Mouse (Mus musculus) heart, adult 11 months (tissue): Measurements from ENCODE around the gene Gm49342.

Experiments
- DNase-seq: peaks from one replicate; pipeline ENCODE4 v3.0.0; 2022

Gm49342 gene

GRCm38 (mm10) chr14:50987668-50988067 lies 43.4 kb downstream of the Gm49342 start:
- DNase-seq: peak; percentile 97

DNA sequence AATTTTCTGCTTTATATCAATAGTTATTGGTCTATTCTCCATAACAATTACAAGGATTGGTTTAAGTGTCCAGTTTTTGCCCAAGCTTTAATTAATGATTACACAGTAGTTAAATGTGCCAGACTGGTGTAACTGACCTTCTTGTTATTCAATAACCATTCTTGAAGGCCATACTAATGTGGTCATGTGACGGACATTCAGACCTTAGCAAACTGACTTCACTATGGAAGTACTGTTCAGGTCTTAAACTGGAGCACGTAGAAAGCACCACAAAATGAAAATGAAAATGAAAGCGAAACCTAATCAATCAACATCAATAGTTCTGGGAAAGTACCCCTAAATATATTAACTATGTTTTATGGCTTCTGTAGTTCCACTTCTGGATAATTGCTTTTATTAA lies 46.7 kb downstream of the Gm49342 start:
- peak; percentile 12 for DNase-seq

GRCm38 (mm10) chr14:50997088-50997487 lies 52.8 kb downstream of the Gm49342 start:
- peak; percentile 92 for DNase-seq

GRCm38 (mm10) chr14:50997999-50998666 lies 53.8 kb downstream of the Gm49342 start:
- peak; percentile 96 for DNase-seq

DNA sequence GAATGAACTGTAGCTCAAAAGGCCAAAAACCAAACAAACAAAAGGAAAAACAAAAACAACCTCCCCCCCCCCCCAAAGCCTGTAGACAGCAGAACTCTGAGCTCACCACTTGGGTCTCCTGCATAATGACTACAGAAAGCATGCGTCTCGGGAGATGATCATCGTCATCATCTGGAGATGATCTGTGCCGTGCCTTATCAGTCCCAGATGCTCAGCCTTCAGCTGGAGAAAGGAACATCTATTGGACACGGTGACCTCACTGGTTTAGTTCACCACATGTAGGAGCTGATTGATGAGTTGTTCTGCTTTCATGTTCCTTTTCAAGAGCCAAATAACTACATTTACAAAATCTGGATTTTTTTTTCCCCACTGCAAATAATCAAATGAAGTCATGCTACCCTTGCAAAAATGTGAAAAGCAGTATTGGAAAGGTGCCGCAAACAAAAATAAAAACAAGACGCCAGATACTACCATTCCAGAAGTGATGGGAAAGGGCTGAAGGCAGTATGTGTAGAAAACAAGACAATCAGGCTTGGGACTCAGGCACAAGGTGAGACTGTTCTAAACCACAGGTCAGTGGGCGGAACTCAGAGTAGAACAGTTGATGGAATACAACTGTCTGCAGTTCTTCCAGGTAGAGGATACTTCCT lies 63.0 kb downstream of the Gm49342 start, which contains the start of gene Rnase10:
Gene Rnase10, plus strand, starts transcription at position 600 of the 650 bp plus-strand sequence.
- no peak for DNase-seq

DNA sequence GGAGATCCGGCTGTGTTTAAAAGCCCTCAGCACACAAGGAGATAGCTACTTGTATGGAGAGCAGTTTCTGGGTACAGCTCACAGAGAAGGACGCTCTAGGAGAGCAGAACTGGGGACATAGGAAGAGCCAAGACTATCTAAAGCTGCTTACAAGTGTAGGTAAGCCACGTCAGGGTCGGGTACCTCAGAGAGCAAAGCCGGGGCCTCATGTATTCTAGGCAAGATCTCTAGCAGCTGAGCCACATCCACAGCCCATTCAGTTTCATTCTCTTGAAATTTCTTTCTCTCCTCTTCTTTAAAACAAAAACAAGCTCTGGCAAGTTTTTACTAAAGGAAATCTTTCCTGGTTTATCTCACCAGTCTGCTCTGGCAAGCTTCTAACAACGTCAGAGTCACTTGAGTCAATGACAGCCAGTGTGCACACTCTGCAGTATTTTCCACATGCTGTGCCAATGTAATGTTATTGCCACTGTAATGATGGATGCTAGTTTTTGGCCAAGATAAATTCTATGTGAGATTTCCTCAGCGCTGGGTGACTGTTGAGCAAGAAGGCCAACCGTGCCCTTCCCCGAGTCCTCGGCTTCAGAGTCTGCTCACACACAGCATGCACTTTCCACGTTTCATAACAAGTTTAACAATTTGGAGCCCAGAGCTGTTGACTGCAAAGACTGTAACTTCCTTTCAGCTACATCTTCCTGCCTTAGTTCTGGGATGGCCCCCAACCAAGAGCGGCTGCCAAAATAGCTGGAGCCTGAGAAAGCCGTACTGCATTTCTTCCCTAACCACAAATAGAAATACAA lies 63.8 kb downstream of the Gm49342 start:
- DNase-seq: peak; percentile 99

DNA sequence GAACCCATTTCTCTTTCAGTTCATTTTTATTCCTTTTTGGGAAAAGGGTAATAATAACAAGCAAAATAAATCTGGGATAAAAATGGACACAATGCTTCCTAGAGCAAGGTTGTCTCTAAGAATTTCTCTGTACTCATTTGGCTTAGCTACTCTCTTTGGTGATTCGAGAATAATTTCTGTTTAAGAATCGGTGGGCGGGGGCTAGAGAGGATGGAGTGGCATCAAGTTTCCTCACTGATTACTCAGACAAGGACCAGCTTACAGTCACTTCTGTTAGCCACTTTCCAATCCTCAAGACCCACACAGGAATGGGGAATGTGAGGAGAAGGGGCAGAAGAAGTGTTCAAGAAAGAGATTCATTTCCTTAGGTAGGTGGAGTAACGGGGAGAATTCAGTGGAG lies 64.5 kb downstream of the Gm49342 start:
- DNase-seq: no peak

DNA sequence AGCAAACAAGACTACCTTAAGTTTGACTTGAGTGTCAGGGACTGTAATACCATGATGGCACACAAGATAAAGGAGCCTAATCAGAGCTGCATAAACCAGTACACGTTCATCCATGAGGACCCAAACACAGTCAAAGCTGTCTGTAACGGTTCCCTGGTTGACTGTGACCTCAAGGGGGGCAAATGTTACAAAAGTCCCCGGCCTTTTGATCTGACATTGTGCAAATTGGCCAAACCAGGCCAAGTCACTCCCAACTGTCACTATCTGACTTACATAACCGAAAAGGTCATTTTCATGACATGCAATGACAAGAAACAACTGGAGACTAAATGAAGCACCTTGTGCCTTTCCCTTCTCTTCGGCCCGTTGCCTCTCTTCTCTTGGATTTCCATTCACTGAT lies 65.3 kb downstream of the Gm49342 start:
- DNase-seq: no peak
